Mouse (Mus musculus) lung, postnatal 0 days (tissue): ENCODE measurements around the gene Gsdma. TPM values are rescaled to one million over a fixed set of nuclear protein-coding genes. Genes with fewer than 3 reads are reported as not detected.

Experiments
- ATAC-seq: fragments of 200-750 bp; cut with Nextera tagmentation; 2 replicates; pipeline ENCODE4 v1.8.0; 2017; ENCODE audit warnings: moderate library complexity
- DNase-seq: peaks from one replicate; pipeline ENCODE4 v3.0.0-alpha.2; 2016; ENCODE audit warnings: low spot score
- H3K27ac ChIP-seq: fragments of 300-500 bp; sonication (generic); 2 replicates; pipeline ENCODE4 v1.5.1; 2014; ENCODE audit warnings: antibody characterized with exemption, mild to moderate bottlenecking, low read length, mixed read lengths
- H3K27me3 ChIP-seq: fragments of 300-500 bp; sonication (generic); replicated peaks from 2 replicates; pipeline ENCODE4 v1.6.1; 2014; ENCODE audit warnings: low read length, mixed read lengths; ENCODE audit not compliant: insufficient read depth
- H3K36me3 ChIP-seq: fragments of 300-500 bp; sonication (generic); 2 replicates; pipeline ENCODE4 v1.6.1; 2014; ENCODE audit warnings: low read length, mixed read lengths; ENCODE audit not compliant: insufficient read depth
- H3K4me1 ChIP-seq: fragments of 300-500 bp; sonication (generic); 2 replicates; pipeline ENCODE4 v1.6.1; 2014; ENCODE audit warnings: antibody characterized with exemption, low read depth, low read length, mixed read lengths; ENCODE audit not compliant: insufficient read depth
- H3K4me2 ChIP-seq: fragments of 300-500 bp; sonication (generic); replicated peaks from 2 replicates; pipeline ENCODE4 v1.6.1; 2014; ENCODE audit warnings: low read depth, mild to moderate bottlenecking, low read length, moderate library complexity, mixed read lengths
- H3K4me3 ChIP-seq: fragments of 300-500 bp; sonication (generic); 2 replicates; pipeline ENCODE4 v1.5.1; 2014; ENCODE audit warnings: low read depth, low read length
- H3K9ac ChIP-seq: fragments of 300-500 bp; sonication (generic); replicated peaks from 2 replicates; pipeline ENCODE4 v1.6.1; 2014; ENCODE audit warnings: low read depth, mild to moderate bottlenecking
- H3K9me3 ChIP-seq: fragments of 300-500 bp; sonication (generic); 2 replicates; pipeline ENCODE4 v1.6.1; 2016; ENCODE audit warnings: low read length, mixed read lengths
- CTCF ChIP-seq: IDR thresholded peaks from 2 replicates; pipeline ENCODE4 v1.5.1; 2016; ENCODE audit warnings: antibody characterized with exemption, mild to moderate bottlenecking
- EP300 ChIP-seq: IDR thresholded peaks from 2 replicates; pipeline ENCODE4 v1.6.1; 2016; ENCODE audit warnings: antibody characterized with exemption, mild to moderate bottlenecking, control low read depth
- whole genome bisulfite sequencing: fragments of 180-500 bp; shearing (Covaris S2); extraction: QIAGEN DNeasy Blood & Tissue Kit; methylation state at CpG from one replicate; pipeline ENCODE4 v1.1.7; 2014; 5-methylcytosine and 5-hydroxymethylcytosine counted together
- polyA plus RNA-seq: library from polyadenylated mRNA; unstranded; fragments of >200 nt; fragmentation: Nextera tagmentation; extraction: Ambion mirVana; gene quantifications from 2 replicates; pipeline ENCODE4 v1.2.1, GENCODE M21; 2015

Gsdma gene
- polyA plus RNA-seq, 1 experiment from 2014 or later: not detected

DNA sequence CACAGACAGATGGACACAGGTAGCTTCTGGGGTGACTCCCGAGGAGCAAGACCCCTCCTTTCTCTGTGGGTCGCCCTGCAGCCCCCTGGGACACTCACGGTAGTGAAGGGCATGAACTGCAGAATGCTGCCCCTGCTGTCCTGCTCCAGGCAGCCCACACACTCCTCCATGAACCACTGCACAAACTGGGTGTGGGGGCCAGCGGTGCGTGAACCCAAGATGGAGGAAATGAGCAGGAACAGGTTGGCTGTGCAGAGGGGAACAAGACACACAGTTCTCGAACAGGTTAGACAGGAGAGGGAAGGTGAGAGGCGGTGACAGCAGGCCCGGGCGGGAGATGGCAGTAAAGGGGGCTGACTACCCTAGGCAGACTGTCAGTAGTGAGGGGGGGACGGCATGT, 40.9 kb downstream of the Gsdma start:
- Histone ChIP-seq H3K36me3 (no peaks in the 10 kb centered on the region), H3K4me1 (peaks cover 16% of the 10 kb centered on the region), H3K4me2 (no peak overlapping the region), H3K4me3 (no peak overlapping the region), H3K27ac (no peak overlapping the region), H3K9ac (no peak overlapping the region), H3K27me3 (no peaks in the 10 kb centered on the region), H3K9me3 (no peaks in the 10 kb centered on the region)
- ATAC-seq (no peak), DNase-seq (no peak)
- WGBS: 89% methylated on average over 10 of the region's 10 CpGs
- no peak for TF ChIP-seq EP300
- no peak for TF ChIP-seq CTCF

DNA sequence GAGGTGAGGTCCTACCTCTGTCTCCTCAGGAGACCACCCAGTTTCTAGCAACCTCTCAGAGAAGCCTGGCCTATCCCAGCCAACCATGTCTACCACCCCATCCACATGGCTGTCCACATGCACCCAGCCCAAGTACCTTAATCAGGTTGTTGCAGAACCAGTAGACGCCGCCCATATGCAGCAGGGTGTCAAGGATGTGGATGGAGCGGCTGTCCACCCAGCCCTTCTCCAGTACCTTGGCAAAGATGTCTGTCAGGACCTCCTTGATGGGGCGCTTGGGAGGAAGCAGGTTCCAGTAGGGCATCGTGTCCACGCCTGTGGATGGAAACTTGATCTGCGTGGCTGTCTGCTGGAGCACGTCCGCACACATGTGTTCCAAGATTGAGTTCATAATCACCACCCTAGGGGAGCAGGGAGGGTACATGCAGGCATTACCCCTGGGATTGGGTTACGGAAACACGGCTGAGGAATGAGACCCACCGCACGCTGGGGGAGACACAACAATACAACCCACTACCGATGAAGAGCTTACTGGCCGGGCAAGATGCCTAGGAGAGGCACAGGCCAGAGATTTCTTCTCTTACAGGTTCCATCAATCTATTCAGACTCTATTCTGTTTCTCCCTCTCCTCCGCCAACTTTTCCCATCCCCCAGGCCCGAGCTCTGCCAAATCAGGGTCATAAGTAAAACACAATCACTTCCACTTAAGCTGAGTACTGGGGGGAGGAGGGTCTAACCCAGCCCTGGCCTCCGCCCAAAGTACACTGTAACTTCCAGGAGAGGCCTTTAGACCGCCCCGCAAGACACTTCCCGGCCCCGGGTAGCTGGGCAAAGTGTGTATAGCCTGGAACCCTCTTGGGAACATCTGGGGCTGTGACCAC, 43.5 kb downstream of the Gsdma start:
- Histone ChIP-seq H3K27ac (peak overlapping the region; percentile 89), H3K4me3 (no peak overlapping the region), H3K27me3 (no peaks in the 10 kb centered on the region), H3K9me3 (no peaks in the 10 kb centered on the region), H3K4me2 (peak overlapping the region; percentile 30), H3K4me1 (peaks cover 18% of the 10 kb centered on the region), H3K9ac (no peak overlapping the region), H3K36me3 (no peaks in the 10 kb centered on the region)
- ATAC-seq (peak; percentile 66), DNase-seq (peak; percentile 83)
- WGBS: 45% methylated on average over 22 of the region's 22 CpGs
- peak; percentile 37; the same call in 1 of the 2 replicates for TF ChIP-seq EP300
- no peak for TF ChIP-seq CTCF

DNA sequence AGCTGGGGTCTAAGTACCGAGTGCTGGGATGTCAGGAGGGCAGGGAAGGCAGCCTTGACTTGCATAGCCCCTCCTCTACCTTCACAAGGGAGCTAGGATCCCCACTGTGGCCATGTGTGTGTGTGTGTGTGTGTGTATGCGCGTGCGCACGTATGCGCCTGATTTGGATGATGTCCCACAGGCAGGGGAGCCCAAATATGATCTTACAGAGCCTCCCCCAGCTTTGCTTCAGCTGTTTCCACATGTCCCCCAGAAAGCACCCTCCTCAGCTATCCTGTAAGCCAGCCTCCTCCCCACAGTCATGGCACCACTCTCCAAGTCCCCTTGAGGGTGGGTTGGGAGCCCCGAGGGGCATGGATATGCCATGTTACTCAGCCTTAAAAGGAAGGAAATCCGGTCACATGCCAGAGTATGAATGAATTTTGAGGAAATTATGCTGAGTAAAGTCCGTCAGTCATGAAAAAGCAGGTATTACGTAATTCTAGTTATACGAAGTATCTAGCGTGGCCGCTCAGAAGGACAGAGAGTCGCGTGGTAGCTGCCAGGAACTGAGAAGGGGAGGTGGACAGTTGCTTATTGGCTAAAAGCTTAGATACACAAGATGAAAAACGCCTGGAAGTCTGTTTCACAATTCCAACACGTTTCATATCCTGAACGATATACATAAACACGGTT, 44.3 kb downstream of the Gsdma start:
- TF ChIP-seq EP300 (peak; percentile 70), CTCF (no peak)
- Histone ChIP-seq H3K4me3 (no peak overlapping the region), H3K4me2 (peak overlapping the region; percentile 30), H3K4me1 (peaks cover 18% of the 10 kb centered on the region), H3K9me3 (no peaks in the 10 kb centered on the region), H3K36me3 (no peaks in the 10 kb centered on the region), H3K9ac (no peak overlapping the region), H3K27me3 (no peaks in the 10 kb centered on the region), H3K27ac (peak overlapping the region; percentile 89)
- 23% methylated on average over 19 of the region's 19 CpGs for WGBS
- ATAC-seq (peak; percentile 78), DNase-seq (peak; percentile 98)

- no peaks in the 10 kb centered on the region for H3K36me3 ChIP-seq
- ATAC-seq: peak; percentile 25
- peak overlapping the region; percentile 30 for H3K4me2 ChIP-seq
- no peak overlapping the region for H3K4me3 ChIP-seq
- TF ChIP-seq CTCF (no peak), EP300 (no peak)
- H3K9ac ChIP-seq: no peak overlapping the region
- H3K9me3 ChIP-seq: no peaks in the 10 kb centered on the region
- H3K27me3 ChIP-seq: no peaks in the 10 kb centered on the region
- WGBS: 36% methylated on average over 25 of the region's 26 CpGs
- peak; percentile 77 for DNase-seq
- H3K27ac ChIP-seq: peak overlapping the region; percentile 83
- H3K4me1 ChIP-seq: peaks cover 18% of the 10 kb centered on the region
These were observed 45.0 kb downstream of the Gsdma start for GRCm38 (mm10) chr11:98709001-98709741.

DNA sequence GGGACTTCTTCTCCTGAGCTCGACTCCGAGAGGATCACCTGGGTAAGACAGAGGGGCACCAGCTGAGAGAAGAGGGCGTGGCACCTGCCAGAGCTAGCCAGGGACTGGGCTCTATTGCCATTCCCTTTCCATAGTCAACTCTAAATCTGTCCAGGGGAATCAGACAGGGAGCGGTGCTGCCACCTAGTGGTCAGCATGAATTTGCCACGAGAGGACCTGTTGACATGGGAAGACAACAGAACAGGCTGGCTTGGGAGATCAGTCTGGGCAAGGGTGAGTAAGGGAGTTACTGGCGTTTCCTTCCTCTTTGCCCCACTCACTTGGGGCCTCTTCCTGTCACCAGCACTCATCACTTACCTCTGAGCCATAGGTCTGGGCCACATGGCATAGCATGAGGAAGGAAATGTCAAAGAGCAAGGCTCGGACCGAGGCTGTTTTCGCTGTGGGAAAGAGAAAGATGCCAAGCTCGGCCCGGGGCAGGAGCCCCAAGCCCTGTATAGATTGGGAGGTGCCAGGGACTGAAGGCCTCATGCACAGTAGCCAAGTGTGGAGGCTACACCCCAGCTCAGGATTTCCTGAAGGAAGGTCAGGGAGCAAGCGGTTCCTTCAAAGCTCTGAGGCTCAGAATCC, 46.4 kb downstream of the Gsdma start:
- no peak overlapping the region for H3K9ac ChIP-seq
- no peaks in the 10 kb centered on the region for H3K27me3 ChIP-seq
- ATAC-seq (peak; percentile 26), DNase-seq (peak; percentile 92)
- no peak for TF ChIP-seq EP300
- peak; percentile 99 for TF ChIP-seq CTCF
- H3K4me3 ChIP-seq: no peak overlapping the region
- H3K27ac ChIP-seq: peak overlapping the region; percentile 83
- WGBS: 38% methylated on average over 12 of the region's 12 CpGs
- peaks cover 18% of the 10 kb centered on the region for H3K4me1 ChIP-seq
- H3K9me3 ChIP-seq: no peaks in the 10 kb centered on the region
- no peaks in the 10 kb centered on the region for H3K36me3 ChIP-seq
- H3K4me2 ChIP-seq: peak overlapping the region; percentile 20
